Mouse (Mus musculus): Measurements from ENCODE around the gene Phlpp1. TPM values are rescaled to one million over a fixed set of nuclear protein-coding genes. Genes with fewer than 3 reads are reported as not detected.
"Not testable (repeated sequence)": the region's sequence is repeated elsewhere in the genome, so short reads cannot be mapped to it uniquely, and the experiment has no call there.

The Phlpp1 gene
- polyA plus RNA-seq, 1 experiment, result not detected

DNA sequence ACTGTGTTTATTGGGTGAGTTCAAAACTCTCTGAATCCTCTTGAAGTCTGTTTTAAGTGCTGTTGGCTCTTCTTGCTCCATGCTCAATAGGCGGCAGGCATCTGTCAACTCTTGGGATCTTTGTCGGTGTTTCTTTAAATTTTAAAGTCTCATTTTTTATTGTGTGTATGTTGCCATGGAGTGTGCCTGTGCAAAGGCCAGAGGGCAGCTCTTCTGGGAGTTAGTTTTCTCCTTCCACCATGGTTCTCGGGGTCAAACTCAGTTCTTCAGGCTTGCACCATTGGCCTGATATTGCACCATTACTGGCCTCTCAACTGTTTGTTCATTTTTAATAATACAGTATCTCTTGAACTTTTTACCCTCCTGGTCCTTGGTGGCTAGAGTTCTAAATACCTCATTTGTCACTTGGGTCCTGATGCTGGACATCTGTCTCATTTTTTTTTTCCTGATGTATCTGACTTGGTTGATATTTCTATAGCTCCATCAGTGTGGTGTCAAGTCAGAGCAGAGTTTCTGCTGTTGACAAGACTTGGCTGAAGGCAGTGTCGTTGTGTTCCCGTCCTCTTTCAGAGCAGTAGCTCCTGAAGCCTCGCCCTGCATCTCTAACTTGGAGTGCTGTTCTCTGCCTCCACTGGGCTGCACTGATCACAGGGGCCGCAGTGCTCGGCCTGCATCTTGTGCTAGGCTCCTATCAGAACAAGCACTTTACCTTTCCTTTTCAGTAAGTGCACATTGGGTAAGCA, 108.8 kb downstream of the Phlpp1 start:
- Histone ChIP-seq H3K27ac (ENCODE audit: insufficient read depth, low read depth, low read length) (no peak overlapping the region), H3K4me3 (ENCODE audit: insufficient read depth, low read depth, low read length) (no peak overlapping the region), H3K4me1 (ENCODE audit: control insufficient read depth, insufficient read depth, low read length) (peaks cover 5% of the 10 kb centered on the region; the same call in 1 of the 2 replicates)
- WGBS, result 87% methylated on average over 8 of the region's 8 CpGs
- TF ChIP-seq CTCF (IDR thresholded peaks at IDR 0.05; ENCODE audit: insufficient read depth, low read depth, low read length) (no peak), POLR2A (IDR thresholded peaks at IDR 0.05; ENCODE audit: insufficient read depth, low read depth, low read length) (no peak)

DNA sequence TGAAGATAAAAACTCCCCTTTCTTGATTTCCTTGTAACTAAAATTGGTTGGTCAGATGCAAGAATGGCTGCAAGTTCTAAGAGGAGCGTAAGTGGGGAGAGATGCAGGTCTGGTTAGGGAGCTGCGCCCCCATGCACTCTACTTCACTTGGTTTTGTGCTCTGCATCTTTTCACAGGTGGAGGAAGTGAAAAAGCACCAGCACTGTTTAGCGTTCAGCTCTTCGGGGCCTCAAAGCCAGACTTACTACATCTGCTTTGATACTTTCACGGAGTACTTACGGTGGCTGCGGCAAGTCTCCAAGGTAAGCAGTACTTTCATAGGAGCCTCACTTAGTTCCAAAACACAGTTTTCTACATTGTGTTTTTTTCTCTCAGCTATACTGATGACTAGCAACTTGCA, 115.3 kb downstream of the Phlpp1 start:
- Histone ChIP-seq H3K4me3 (ENCODE audit: insufficient read depth, low read depth, low read length) (no peak overlapping the region), H3K4me1 (ENCODE audit: control insufficient read depth, insufficient read depth, low read length) (no peaks in the 10 kb centered on the region), H3K27ac (ENCODE audit: insufficient read depth, low read depth, low read length) (no peak overlapping the region)
- WGBS, result 97% methylated on average over 7 of the region's 7 CpGs
- no peak for TF ChIP-seq CTCF (IDR thresholded peaks at IDR 0.05; ENCODE audit: insufficient read depth, low read depth, low read length)
- TF ChIP-seq POLR2A (IDR thresholded peaks at IDR 0.05; ENCODE audit: insufficient read depth, low read depth, low read length), result no peak

DNA sequence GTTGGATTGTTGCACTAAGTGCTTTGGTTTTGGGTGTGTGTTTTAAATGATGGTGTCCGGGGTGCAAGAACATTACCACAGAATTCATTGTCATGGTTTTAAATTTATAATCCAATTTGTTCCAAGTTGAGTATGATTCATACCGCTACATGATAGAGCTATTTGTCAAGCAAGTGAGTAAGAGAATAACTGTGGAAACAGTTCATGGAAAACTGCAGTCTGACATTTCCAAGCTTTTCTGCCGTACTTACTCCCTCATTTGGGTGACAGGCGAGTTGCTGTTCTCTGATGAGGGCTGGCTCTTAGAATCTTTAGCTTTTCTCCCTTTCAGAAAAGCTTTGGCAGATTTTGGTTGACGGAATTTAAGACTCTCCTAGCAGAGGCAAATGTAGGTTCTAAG, 117.5 kb downstream of the Phlpp1 start:
- 70% methylated on average over 5 of the region's 5 CpGs for WGBS
- TF ChIP-seq CTCF (IDR thresholded peaks at IDR 0.05; ENCODE audit: insufficient read depth, low read depth, low read length) (no peak), POLR2A (IDR thresholded peaks at IDR 0.05; ENCODE audit: insufficient read depth, low read depth, low read length) (no peak)
- Histone ChIP-seq H3K4me3 (ENCODE audit: insufficient read depth, low read depth, low read length) (no peak overlapping the region), H3K4me1 (ENCODE audit: control insufficient read depth, insufficient read depth, low read length) (no peaks in the 10 kb centered on the region), H3K27ac (ENCODE audit: insufficient read depth, low read depth, low read length) (no peak overlapping the region)

DNA sequence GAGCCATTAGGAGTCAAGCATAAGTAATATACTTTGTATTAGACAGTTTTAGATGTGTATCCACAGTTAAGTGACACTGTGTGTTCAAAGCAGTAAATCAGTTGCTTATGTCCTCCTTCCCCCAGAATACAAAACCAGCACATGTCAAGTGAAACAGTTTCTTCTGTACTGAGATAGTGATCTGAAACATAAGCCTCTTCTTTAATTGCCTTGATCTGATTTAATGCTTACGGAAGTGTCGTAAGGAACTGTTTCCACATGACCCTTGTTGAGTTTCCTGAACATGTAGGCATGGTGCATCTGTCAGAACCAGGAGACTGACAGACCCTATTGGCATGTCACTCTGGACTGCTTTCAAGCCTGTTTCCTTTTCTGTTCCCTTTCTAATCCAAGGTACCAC, 118.0 kb downstream of the Phlpp1 start:
- Histone ChIP-seq H3K4me1 (ENCODE audit: control insufficient read depth, insufficient read depth, low read length) (no peaks in the 10 kb centered on the region), H3K4me3 (ENCODE audit: insufficient read depth, low read depth, low read length) (no peak overlapping the region), H3K27ac (ENCODE audit: insufficient read depth, low read depth, low read length) (no peak overlapping the region)
- no peak for TF ChIP-seq CTCF (IDR thresholded peaks at IDR 0.05; ENCODE audit: insufficient read depth, low read depth, low read length)
- no peak for TF ChIP-seq POLR2A (IDR thresholded peaks at IDR 0.05; ENCODE audit: insufficient read depth, low read depth, low read length)
- 97% methylated on average over 2 of the region's 2 CpGs for WGBS

DNA sequence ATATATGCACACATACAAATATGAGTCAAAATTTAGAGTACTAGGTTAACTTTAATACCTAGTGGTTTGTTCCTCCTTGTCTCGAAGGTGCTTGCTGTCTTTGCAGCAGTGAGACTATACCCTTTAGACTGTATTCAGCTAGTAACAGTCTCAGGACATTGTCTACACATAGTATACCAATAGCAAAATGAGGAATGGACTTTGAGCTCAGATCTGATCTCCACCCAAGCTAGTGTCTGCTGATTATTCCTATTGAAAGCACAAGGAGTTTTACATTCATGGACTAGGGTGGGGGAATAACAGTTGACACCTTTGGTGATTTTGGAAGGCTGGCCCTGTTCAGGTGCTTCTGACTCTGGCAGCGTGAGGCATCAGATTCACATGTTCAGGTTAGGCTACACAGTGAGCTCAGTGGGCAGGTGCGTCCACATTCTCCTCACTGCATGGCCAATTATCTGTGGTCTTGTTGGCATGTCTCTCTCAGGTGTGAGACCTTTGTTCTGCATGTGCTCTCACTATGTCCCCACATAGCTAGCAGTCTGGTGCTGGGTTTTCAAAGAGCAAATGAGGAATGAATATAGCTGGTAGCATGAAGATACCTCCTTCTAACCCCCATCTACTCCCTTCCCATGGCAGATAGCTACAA, 138.0 kb downstream of the Phlpp1 start:
- Histone ChIP-seq H3K4me3 (ENCODE audit: insufficient read depth, low read depth, low read length) (no peak overlapping the region), H3K27ac (ENCODE audit: insufficient read depth, low read depth, low read length) (no peak overlapping the region), H3K4me1 (ENCODE audit: control insufficient read depth, insufficient read depth, low read length) (no peaks in the 10 kb centered on the region)
- 96% methylated on average over 3 of the region's 3 CpGs for WGBS
- no peak for TF ChIP-seq POLR2A (IDR thresholded peaks at IDR 0.05; ENCODE audit: insufficient read depth, low read depth, low read length)
- TF ChIP-seq CTCF (IDR thresholded peaks at IDR 0.05; ENCODE audit: insufficient read depth, low read depth, low read length), result no peak

DNA sequence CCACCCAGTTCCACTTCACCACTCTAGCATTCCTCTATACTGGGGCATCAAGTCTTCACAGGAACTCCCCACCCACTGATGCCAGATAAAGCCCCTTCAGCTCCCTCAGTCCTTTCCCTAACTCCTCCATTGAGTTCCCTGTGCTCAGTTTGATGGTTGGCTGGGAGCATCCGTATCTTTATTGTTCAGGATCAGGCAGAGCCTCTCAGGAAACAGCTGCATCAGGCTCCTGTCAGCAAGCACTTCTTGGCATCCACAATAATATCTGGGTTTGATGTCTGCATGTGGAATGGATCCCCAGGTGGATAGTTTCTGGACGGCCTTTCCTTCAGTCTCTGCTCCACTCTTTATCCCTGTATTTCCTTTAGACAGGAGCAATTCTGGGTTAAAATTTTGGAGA, 138.7 kb downstream of the Phlpp1 start:
- Histone ChIP-seq H3K27ac (ENCODE audit: insufficient read depth, low read depth, low read length) (no peak overlapping the region), H3K4me3 (ENCODE audit: insufficient read depth, low read depth, low read length) (no peak overlapping the region), H3K4me1 (ENCODE audit: control insufficient read depth, insufficient read depth, low read length) (no peaks in the 10 kb centered on the region)
- TF ChIP-seq CTCF (IDR thresholded peaks at IDR 0.05; ENCODE audit: insufficient read depth, low read depth, low read length) (no peak), POLR2A (IDR thresholded peaks at IDR 0.05; ENCODE audit: insufficient read depth, low read depth, low read length) (no peak)
- WGBS, result 88% methylated on average over 2 of the region's 2 CpGs

DNA sequence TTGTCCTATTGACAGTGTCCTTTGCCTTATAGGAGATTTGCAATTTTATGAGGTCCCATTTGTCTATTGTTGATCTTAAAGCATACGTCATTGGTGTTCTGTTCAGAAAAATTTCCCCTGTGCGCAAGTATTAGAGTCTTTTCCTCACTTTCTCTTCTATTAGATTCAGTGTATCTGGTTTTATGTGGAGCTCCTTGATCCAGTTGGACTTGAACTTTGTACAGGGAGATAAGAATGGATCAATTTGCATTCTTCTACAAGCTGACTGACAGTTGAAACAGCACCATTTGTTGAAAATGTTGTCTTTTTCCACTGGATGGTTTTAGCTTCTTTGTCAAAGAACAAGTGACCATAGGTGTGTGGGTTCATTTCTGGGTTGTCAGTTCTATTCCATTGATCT, 140.3 kb downstream of the Phlpp1 start:
- not testable (repeated sequence) for H3K4me1 ChIP-seq (ENCODE audit: control insufficient read depth, insufficient read depth, low read length); H3K4me3 ChIP-seq (ENCODE audit: insufficient read depth, low read depth, low read length); H3K27ac ChIP-seq (ENCODE audit: insufficient read depth, low read depth, low read length)
- WGBS, result 96% methylated on average over 2 of the region's 2 CpGs

DNA sequence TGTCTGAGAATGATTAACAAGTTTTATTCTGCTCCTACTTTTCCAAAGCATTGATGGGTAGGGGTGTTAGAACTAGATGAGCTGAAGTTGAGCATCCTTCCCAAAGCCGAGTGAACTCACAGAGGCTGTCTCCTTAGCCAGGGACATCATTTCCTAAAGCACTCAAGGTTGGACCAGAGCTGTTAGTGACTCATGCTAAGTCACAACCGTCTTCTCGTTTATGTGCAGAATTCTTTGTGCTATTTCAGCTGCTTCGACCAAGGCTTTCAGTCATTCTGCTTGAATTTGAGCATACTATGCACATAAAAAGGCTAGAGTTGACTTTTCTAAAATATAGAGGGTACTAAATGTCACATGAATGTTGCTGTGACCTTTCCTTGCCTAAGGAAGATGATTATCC, 142.9 kb downstream of the Phlpp1 start:
- Histone ChIP-seq H3K4me1 (ENCODE audit: control insufficient read depth, insufficient read depth, low read length) (no peaks in the 10 kb centered on the region), H3K4me3 (ENCODE audit: insufficient read depth, low read depth, low read length) (no peak overlapping the region), H3K27ac (ENCODE audit: insufficient read depth, low read depth, low read length) (no peak overlapping the region)
- WGBS, result 55% methylated on average over 4 of the region's 4 CpGs
- TF ChIP-seq POLR2A (IDR thresholded peaks at IDR 0.05; ENCODE audit: insufficient read depth, low read depth, low read length) (no peak), CTCF (IDR thresholded peaks at IDR 0.05; ENCODE audit: insufficient read depth, low read depth, low read length) (no peak)

DNA sequence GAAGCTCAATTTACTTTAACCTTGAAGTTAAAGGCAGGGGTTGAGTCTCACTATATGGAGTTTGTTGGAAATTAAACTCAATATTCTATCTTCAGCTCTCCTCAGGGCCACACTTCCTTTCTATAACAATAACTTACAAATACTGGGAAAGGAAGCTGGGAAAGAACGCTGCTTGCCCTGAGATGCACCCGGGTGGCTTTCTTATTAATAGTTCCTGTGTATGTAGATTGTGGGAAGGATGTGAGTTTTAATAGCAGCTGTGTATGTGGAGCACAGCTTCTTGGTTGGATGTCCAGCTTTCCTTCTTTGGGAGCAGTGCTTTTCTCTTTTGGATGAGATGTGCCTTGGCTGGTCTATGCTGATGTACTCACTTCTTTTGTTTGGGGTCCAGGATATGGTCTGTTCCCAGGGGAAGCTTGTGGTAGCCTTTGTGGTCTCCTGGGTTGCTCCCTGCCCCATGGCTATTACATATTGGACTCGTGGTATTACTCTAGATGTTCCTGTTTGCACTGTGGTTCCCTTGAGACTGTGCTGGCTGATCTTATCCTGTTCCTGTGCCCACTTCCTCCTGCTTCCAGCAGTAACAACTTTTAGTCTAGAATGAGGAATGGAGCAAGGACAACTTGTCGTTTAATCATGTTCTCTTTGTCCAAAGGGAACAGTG, 145.2 kb downstream of the Phlpp1 start:
- Histone ChIP-seq H3K4me3 (ENCODE audit: insufficient read depth, low read depth, low read length) (no peak overlapping the region), H3K27ac (ENCODE audit: insufficient read depth, low read depth, low read length) (no peak overlapping the region), H3K4me1 (ENCODE audit: control insufficient read depth, insufficient read depth, low read length) (no peaks in the 10 kb centered on the region)
- WGBS, result 61% methylated on average over 4 of the region's 4 CpGs
- TF ChIP-seq POLR2A (IDR thresholded peaks at IDR 0.05; ENCODE audit: insufficient read depth, low read depth, low read length) (no peak), CTCF (IDR thresholded peaks at IDR 0.05; ENCODE audit: insufficient read depth, low read depth, low read length) (no peak)
